Mouse (Mus musculus) embryo, embryonic 9.5 days (tissue): ENCODE measurements at regions not wholly inside any gene's neighbourhood (a gene's known extent, or its start where the extent isn't known, plus 50 kb on each side); places are given as distances from the start of the nearest gene placed in this dataset.
"Not testable (repeated sequence)": the region's sequence is repeated elsewhere in the genome, so short reads cannot be mapped to it uniquely, and the experiment has no call there.

Source experiments
- DNase-seq: peaks from one replicate; pipeline ENCODE4 v3.0.0-alpha.2; 2017; ENCODE audit errors: extremely low spot score

DNA sequence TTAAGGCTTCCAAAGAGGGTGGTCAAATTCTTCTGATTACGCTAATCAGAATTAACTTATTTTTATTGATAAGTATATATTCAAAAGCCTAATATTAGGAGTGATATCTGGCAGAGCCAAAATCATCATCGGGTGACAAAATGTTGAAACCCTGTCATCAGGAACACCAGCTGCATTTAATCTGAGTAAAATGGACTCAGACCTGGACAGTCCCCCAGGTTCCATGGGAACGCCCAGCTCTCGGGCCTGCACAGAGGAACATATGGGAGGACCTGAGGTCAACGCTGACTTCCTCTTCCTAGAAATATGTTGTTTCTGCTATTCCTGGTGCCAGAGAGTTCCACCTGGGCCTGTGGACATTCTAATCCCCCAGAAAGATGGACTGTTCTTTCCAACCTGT is 176.5 kb downstream of the Tmx1 start:
- DNase-seq, result no peak

GRCm38 (mm10) chr12:70631281-70631680 is 178.4 kb downstream of the Tmx1 start:
- no peak for DNase-seq

DNA sequence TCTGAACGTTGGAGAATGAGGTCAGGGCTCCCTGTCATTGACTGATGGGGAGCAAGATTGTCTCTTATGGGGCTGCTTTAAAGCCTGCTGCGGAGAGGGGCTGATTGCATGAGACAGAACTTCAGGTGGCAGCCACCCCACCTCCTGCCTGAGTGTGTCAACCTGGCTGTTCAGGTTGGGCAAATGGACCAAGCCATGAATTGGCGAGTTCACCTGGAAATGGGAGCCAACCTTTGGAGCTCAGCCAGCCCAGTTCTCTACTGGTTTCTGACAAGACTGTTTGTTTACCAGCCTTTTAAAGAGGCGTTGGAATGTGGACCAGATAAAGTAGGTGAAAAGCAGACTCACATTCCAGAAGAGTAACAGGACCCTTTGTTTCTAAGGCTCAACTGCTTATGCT is 180.3 kb downstream of the Tmx1 start:
- DNase-seq, result no peak

DNA sequence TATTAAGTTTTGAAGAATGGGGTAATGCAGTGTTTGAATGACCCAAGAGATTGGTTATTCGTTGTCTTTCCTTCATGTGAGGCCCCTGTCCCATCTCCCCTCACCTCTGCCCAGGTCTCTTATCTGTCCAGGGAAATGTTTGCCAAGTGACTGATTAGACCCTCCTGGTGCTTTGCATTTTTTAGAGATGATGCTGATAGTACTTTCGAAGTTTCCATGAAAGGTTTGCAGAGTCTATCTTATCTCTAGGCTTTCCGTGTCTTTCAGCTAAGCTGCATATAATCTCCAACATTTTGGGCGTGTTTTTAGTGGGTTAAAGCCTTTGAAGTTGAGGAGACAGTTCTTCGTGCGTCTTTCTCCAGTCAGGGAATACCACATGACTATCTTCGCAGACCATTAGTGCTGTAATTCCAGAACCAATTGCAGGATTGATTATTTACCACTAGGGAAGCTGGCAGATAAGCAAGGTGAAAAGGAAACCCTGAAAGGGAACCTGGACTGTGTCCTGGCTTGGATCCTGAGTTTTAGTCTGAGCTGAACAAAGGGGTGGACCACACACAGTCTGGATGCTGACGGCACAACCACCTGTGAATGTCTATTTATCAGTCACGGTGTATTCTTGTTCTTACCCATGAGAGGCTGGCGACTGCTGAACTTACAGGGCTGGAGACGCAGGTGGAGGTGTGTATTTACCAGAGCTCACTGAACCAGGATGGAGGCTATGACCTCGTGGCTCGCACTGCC is 180.9 kb downstream of the Tmx1 start:
- DNase-seq, result no peak

DNA sequence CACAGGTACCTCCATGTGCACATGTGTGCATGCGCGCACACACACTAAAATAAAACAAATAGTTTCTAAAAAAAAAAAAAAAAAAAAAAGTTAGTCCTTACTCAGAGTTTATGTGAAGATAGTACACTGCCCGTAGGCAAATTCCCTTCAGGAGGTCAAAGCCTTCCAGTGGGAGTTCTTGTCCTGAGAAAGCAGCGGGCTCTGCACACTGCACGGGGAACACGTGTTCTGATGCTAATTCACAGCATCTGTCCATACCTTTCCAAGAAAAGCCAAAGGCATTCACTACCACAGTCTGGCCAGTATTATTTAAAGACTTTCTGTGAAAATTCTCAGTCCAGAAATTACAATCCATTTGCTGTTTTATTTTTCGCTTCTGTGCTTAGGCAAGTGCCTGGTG is 183.1 kb downstream of the Tmx1 start:
- DNase-seq, result no peak

DNA sequence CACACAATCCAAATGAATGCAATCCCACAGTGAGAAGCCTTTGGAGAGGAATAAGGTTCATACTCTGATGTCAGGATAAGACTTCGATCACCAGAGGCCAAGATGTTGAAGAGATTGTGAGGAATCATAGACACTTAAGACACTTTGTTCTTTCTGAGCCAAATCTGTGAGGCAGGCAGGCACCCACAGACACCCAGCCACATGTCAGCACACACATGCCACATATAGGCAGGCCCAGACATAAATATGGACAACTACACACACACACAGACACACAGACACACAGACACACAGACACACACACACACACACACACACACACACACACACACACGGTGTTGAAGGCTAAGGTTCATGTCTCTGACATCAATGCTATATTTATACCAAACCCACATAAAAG is 185.1 kb upstream of the Frmd6 start:
- no peak for DNase-seq

DNA sequence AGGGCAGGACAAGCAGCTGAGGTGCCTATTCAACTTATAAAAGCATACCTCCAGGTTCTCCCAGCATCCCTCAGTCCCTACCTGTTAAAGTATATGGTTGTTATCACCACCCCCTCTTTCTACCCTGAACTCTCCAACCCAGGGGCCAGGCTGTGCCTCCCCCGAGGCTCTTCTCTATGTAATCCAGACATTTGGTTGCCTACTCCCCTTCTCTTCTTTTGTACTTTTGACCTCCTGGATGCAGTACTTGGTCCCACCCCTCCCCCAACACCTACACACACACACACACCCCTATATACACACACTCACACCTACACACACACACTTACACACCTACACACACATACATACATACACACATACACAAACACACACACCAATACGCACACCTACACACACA is 180.4 kb upstream of the Frmd6 start:
- no peak for DNase-seq

GRCm38 (mm10) chr12:70645407-70645806 is 179.9 kb upstream of the Frmd6 start:
- no peak for DNase-seq

DNA sequence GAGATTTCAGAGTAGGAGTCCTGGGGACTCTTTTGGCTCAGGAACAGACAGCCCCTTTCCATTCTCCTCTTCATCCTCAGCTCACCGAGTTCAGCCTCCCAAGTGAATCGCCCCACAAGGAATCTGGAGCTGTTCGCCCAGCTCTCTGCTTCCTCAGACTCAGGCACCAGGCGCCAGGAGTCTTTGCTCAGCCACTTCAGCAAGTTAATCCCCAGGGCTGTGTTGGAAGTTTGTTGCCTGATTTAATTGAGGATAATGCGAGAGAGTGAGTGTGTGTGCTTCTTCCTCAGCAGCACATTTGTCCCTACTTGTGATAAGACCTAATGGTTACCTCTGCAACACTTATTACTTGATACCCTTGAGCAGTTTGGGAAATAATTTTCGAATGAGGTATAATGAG is 177.8 kb upstream of the Frmd6 start:
- no peak for DNase-seq

DNA sequence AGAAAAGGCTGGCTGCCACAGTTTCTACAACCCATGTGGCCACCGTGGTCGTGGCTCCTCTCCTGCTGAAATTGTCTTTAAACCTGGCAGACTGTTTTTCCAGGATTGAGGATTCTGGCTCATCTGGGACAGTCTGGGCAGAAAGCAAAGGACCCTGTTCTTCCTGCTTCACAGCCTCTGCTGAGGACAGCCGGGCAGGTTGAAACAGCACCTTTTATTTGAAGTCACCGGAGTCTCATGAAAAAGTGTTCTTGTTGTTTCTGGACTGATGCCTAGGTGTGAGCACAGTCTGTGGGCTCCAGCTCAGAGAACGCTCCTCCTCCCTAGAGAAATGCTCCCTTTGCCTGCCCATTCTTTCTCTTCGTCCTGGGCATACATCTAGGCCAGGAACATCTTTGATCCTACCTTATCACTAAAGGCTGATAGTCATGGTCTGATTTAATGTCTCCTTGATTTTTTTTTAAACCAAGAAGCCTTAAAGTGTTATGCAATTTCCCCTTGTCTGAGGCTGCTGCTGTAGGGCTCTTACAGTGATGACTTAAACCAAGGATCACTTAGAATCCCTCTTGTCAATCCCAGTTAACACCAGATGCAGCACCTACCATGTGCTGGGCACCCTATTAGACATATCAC is 177.0 kb upstream of the Frmd6 start:
- no peak for DNase-seq

- no peak for DNase-seq
Measured at GRCm38 (mm10) chr12:70648812-70649188, 176.5 kb upstream of the Frmd6 start.

DNA sequence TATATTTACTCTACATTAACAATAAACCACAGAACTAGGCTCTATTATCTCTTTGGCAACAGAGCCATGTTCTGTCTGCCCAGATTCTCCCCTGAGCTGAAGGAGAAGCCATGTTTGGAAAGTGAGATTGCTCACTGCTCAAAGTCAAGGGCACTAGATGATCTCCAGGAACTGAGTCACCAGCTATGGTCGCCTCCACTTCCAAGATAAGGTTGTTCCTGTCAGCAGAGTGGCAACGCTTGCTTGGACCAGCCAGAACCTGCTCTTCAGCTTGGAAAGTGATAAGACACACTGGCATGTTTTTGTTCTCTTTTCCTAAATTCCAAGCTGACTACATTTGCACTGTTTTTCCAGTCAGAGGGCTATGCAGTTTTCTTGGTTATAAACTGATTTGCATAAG is 175.6 kb upstream of the Frmd6 start:
- DNase-seq, result no peak

- no peak for DNase-seq
Measured at GRCm38 (mm10) chr12:70650470-70650869, 174.8 kb upstream of the Frmd6 start.

DNA sequence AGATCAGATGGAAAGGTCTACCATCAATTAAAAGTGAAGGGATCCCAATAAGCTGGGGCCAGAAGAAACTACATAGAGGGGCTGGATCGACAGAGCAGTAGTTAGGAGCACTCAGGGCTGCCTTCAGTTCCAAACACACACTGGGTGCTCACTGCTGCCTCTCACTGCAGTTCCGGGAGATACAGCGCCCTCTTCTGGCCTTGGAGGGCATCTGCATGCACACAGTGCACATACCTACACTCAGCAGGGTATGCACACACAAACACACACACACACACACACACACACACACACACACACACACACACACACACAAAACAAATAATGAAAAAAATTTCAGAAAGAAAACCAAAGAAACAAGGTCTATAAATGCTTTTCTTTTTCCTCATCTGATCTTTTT is 172.6 kb upstream of the Frmd6 start:
- DNase-seq, result no peak

GRCm38 (mm10) chr12:70653971-70654370 is 171.3 kb upstream of the Frmd6 start:
- DNase-seq, result no peak

DNA sequence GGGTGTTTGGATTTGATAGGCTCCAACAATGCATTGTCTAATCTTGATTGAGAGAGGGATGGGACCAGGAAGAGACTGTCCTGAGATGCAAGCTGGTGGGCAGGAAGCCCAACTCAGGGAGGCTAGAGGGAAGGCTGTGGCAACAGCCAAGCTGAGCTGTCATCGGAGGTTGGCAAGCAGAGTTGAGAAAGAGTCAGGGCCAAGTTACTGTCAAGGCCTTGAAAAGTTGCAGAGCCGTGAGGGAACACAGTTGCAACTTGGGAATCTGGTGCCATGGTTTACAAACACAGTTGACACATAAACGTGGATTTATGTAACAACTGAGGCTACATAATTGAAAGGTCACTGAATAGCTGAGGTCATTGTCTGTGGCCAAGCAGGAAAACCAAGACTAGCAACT is 170.8 kb upstream of the Frmd6 start:
- DNase-seq, result no peak

GRCm38 (mm10) chr12:70655411-70655811 is 169.9 kb upstream of the Frmd6 start:
- no peak for DNase-seq

- no peak for DNase-seq
Measured at GRCm38 (mm10) chr12:70655900-70656544, 169.3 kb upstream of the Frmd6 start.

- no peak for DNase-seq
Measured at GRCm38 (mm10) chr12:70656805-70657492, 168.4 kb upstream of the Frmd6 start.

DNA sequence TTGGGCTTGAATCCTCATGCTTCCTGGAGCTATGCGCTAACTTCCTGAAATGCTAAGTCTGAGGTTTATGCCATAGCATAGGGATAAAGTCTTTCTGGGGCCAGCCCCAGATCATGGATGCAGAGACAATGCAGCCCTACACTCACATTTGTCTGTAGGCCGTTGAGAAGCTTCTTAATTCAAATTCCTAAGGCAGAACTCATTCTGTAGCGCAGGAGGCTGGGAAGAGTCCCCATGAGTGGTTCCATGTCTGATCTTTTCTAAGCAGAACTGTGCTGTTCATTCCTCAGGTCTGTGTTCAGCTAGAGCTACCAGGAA is 167.9 kb upstream of the Frmd6 start:
- DNase-seq, result no peak

DNA sequence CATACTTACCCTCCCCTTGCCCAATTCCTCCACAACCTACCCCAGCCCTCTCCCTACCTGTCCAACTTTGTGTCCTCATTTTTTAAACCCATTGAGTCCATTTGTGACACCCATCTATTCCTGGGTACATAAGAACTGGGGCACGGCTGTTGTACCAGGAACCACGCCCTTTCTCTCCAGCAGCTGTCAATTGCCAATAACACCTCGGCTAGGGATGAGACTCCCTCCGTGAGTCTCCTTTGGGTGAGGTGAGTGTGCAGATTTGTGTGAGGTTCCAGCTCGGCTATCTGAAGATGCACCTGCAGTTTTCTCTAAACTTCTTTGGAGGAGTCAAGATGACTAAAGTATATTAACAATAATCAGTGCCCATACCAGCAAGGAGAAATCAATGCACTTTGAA is 167.2 kb upstream of the Frmd6 start:
- no peak for DNase-seq

DNA sequence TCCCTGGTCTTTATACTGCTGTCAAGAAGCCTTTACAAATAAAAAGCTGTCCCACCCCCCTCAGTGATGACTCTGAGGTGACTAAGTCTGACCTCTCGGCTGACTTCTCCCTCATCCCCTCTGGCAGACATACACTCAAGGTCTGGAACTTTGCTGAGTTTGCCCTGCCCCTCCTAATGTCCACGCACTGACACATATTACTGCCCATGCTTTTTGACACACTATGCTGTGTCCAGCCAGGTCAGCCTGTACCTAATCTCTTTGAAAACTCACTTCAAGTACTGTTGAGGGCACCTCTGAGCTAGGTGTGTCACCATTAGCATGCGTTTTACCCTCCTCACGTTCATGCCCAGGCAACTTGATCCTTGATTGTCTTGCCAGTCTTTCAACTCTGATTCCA is 164.9 kb upstream of the Frmd6 start:
- DNase-seq, result no peak

DNA sequence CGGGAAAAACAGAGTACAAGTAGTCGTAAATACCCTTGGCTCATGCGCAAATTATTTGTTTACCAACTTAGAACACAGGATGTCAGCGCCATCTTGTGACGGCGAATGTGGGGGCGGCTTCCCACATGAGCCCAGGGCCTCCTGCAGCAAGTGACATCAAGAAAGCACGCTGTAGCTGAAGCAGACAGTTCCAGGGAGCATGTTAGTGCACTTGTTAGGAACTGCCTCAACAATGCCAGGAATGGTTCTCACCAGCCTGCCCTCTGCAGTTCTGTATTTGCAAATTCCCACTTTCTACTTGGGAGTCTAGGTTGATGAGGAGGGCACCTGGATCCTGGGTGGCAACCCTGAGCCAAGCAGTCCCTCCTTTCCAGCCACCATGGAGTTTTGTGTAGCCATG is 157.2 kb upstream of the Frmd6 start:
- not testable (repeated sequence) for DNase-seq
